Mouse (Mus musculus) MEL (cell line): ENCODE results near the gene Upf2. TPM values are rescaled to one million over a fixed set of nuclear protein-coding genes. Genes with fewer than 3 reads are reported as not detected.

Source experiments
- DNase-seq: peaks from one replicate; pipeline ENCODE4 v3.0.0; 2011; ENCODE audit warnings: low read depth, low spot score
- H3K27ac ChIP-seq: 2 replicates; pipeline ENCODE4 v1.5.1; 2012; ENCODE audit warnings: low read depth, mild to moderate bottlenecking, control low read depth, low read length, moderate library complexity; ENCODE audit not compliant: control insufficient read depth
- H3K27me3 ChIP-seq, 2 experiments: fragments of 150-350 bp in 1 of 2; sonication (generic) in 1 of 2; 2 replicates each; pipeline ENCODE4 v1.6.1; 2012; ENCODE audit warnings: low read length in 2 of 2, mild to moderate bottlenecking in 2 of 2, improper control_type of control experiment in 1 of 2, moderate library complexity in 1 of 2; ENCODE audit not compliant: insufficient read depth in 2 of 2, control insufficient read depth in 1 of 2
- H3K36me3 ChIP-seq, 2 experiments: 2 replicates each; pipeline ENCODE4 v1.6.1; 2012 to 2014; ENCODE audit warnings: low read length in 2 of 2, improper control_type of control experiment in 1 of 2, inconsistent platforms in 1 of 2, mild to moderate bottlenecking in 1 of 2; ENCODE audit not compliant: insufficient read depth in 2 of 2, control insufficient read depth in 1 of 2
- H3K4me1 ChIP-seq, 2 experiments: fragments of 150-350 bp in 1 of 2; sonication (generic) in 1 of 2; 2 replicates each; pipeline ENCODE4 v1.6.1; 2012; ENCODE audit warnings: low read length in 2 of 2, improper control_type of control experiment in 1 of 2, mild to moderate bottlenecking in 1 of 2; ENCODE audit not compliant: insufficient read depth in 2 of 2, control insufficient read depth in 1 of 2
- H3K4me3 ChIP-seq, 2 experiments: fragments of 150-350 bp in 1 of 2; sonication (generic) in 1 of 2; 2 replicates each; pipeline ENCODE4 v1.5.1; 2012; ENCODE audit warnings: low read depth in 2 of 2, low read length in 2 of 2, mild to moderate bottlenecking in 2 of 2, moderate library complexity in 2 of 2, control low read depth in 1 of 2, improper control_type of control experiment in 1 of 2; ENCODE audit not compliant: control insufficient read depth in 1 of 2, insufficient read depth in 1 of 2
- H3K79me2 ChIP-seq: 2 replicates; pipeline ENCODE4 v1.6.1; 2012; ENCODE audit warnings: mild to moderate bottlenecking, low read length, moderate library complexity; ENCODE audit not compliant: control insufficient read depth, poor library complexity, insufficient read depth
- H3K9ac ChIP-seq: 2 replicates; pipeline ENCODE4 v1.6.1; 2012; ENCODE audit warnings: low read depth, mild to moderate bottlenecking, control low read depth, low read length, moderate library complexity; ENCODE audit not compliant: control insufficient read depth, poor library complexity, severe bottlenecking
- H3K9me3 ChIP-seq: fragments of 150-350 bp; sonication (generic); replicated peaks from 2 replicates; pipeline ENCODE4 v1.6.1; 2012; ENCODE audit warnings: mild to moderate bottlenecking, low read length, improper control_type of control experiment, moderate library complexity; ENCODE audit not compliant: insufficient read depth
- BHLHE40 ChIP-seq: IDR thresholded peaks from 2 replicates; pipeline ENCODE4 v1.6.1; 2012; ENCODE audit warnings: low read depth, mild to moderate bottlenecking, inconsistent platforms, low read length, improper control_type of control experiment, borderline replicate concordance
- CHD2 ChIP-seq: IDR thresholded peaks from 2 replicates; pipeline ENCODE4 v1.6.1; 2011; ENCODE audit warnings: low read length, improper control_type of control experiment
- CTCF ChIP-seq, 3 experiments: IDR thresholded peaks in 2 of 3; conservative IDR thresholded peaks in 1 of 3; 2 replicates each; pipeline ENCODE4 v1.5.1; 2011 to 2012; ENCODE audit warnings: low read length in 3 of 3, low read depth in 2 of 3, mild to moderate bottlenecking in 2 of 3, improper control_type of control experiment in 1 of 3, inconsistent platforms in 1 of 3, mixed read lengths in 1 of 3, moderate library complexity in 1 of 3; ENCODE audit not compliant: control insufficient read depth in 1 of 3, insufficient read depth in 1 of 3, poor library complexity in 1 of 3, severe bottlenecking in 1 of 3
- E2F4 ChIP-seq: IDR thresholded peaks from 2 replicates; pipeline ENCODE4 v1.6.1; 2011; ENCODE audit warnings: low read depth, low read length, improper control_type of control experiment, borderline replicate concordance
- GABPA ChIP-seq: IDR thresholded peaks from 2 replicates; pipeline ENCODE4 v1.6.1; 2012; ENCODE audit warnings: low read depth, mild to moderate bottlenecking, inconsistent platforms, low read length, improper control_type of control experiment, moderate library complexity
- GATA1 ChIP-seq: IDR thresholded peaks from 2 replicates; pipeline ENCODE4 v1.6.1; 2011; ENCODE audit warnings: low read depth, low read length, improper control_type of control experiment
- HCFC1 ChIP-seq: IDR thresholded peaks from 2 replicates; pipeline ENCODE4 v1.6.1; 2012; ENCODE audit warnings: low read depth, mild to moderate bottlenecking, inconsistent platforms, low read length, improper control_type of control experiment, moderate library complexity
- JUND ChIP-seq: IDR thresholded peaks from 2 replicates; pipeline ENCODE4 v1.6.1; 2011; ENCODE audit warnings: low read depth, mild to moderate bottlenecking, improper control_type of control experiment, low read length
- MAX ChIP-seq: IDR thresholded peaks from 2 replicates; pipeline ENCODE4 v1.6.1; 2011; ENCODE audit warnings: low read length, improper control_type of control experiment
- MEF2A ChIP-seq: IDR thresholded peaks from 2 replicates; pipeline ENCODE4 v1.6.1; 2014; ENCODE audit warnings: low read depth, mild to moderate bottlenecking, inconsistent platforms, low read length, improper control_type of control experiment; ENCODE audit not compliant: poor library complexity, insufficient replicate concordance, severe bottlenecking; ENCODE audit errors: extremely low read depth
- MYB ChIP-seq: IDR thresholded peaks from 2 replicates; pipeline ENCODE4 v1.6.1; 2011; ENCODE audit warnings: mild to moderate bottlenecking, low read depth, low read length, improper control_type of control experiment
- NELFE ChIP-seq: IDR thresholded peaks from 2 replicates; pipeline ENCODE4 v1.6.1; 2011; ENCODE audit warnings: low read depth, low read length, improper control_type of control experiment
- POLR2A ChIP-seq, 2 experiments: IDR thresholded peaks; 2 replicates each; pipeline ENCODE4 v1.6.1; 2011 to 2012; ENCODE audit warnings: low read length in 2 of 2, mild to moderate bottlenecking in 2 of 2, control low read depth in 1 of 2, improper control_type of control experiment in 1 of 2, low read depth in 1 of 2, moderate library complexity in 1 of 2; ENCODE audit not compliant: control insufficient read depth in 1 of 2, insufficient read depth in 1 of 2, poor library complexity in 1 of 2
- RCOR1 ChIP-seq: IDR thresholded peaks from 2 replicates; pipeline ENCODE4 v1.6.1; 2012; ENCODE audit warnings: low read depth, mild to moderate bottlenecking, inconsistent platforms, low read length, improper control_type of control experiment
- SIN3A ChIP-seq: IDR thresholded peaks from 2 replicates; pipeline ENCODE4 v1.6.1; 2012; ENCODE audit warnings: low read length, improper control_type of control experiment, inconsistent platforms
- SMC3 ChIP-seq: IDR thresholded peaks from 2 replicates; pipeline ENCODE4 v1.6.1; 2011; ENCODE audit warnings: low read depth, low read length, improper control_type of control experiment
- TBP ChIP-seq: IDR thresholded peaks from 2 replicates; pipeline ENCODE4 v1.8.0; 2011; ENCODE audit warnings: low read depth, low read length, improper control_type of control experiment
- TCF12 ChIP-seq: IDR thresholded peaks from 2 replicates; pipeline ENCODE4 v1.6.1; 2014; ENCODE audit warnings: low read depth, mild to moderate bottlenecking, inconsistent platforms, low read length, improper control_type of control experiment, moderate library complexity
- UBTF ChIP-seq: IDR thresholded peaks from 2 replicates; pipeline ENCODE4 v1.6.1; 2012; ENCODE audit warnings: low read depth, mild to moderate bottlenecking, inconsistent platforms, low read length, improper control_type of control experiment, moderate library complexity, borderline replicate concordance; ENCODE audit not compliant: insufficient read depth
- USF2 ChIP-seq, 2 experiments: IDR thresholded peaks; 2 replicates each; pipeline ENCODE4 v1.6.1; 2011 to 2012; ENCODE audit warnings: improper control_type of control experiment in 2 of 2, low read length in 2 of 2, borderline replicate concordance in 1 of 2, inconsistent platforms in 1 of 2, low read depth in 1 of 2, mild to moderate bottlenecking in 1 of 2; ENCODE audit not compliant: insufficient read depth in 1 of 2
- ZKSCAN1 ChIP-seq: IDR thresholded peaks from 2 replicates; pipeline ENCODE4 v1.6.1; 2012; ENCODE audit warnings: low read depth, mild to moderate bottlenecking, inconsistent platforms, low read length, improper control_type of control experiment, moderate library complexity
- ZNF384 ChIP-seq: IDR thresholded peaks from 2 replicates; pipeline ENCODE4 v1.6.1; 2012; ENCODE audit warnings: low read depth, mild to moderate bottlenecking, inconsistent platforms, low read length, improper control_type of control experiment
- polyA plus RNA-seq, 2 experiments: library from polyadenylated mRNA; stranded (reverse) in 1 of 2; unstranded in 1 of 2; fragments of >175 nt in 1 of 2; fragments of >200 nt in 1 of 2; gene quantifications; 2 replicates each; pipeline versions ENCODE4 v1.2.1 to v1.2.4; 2012; ENCODE audit warnings: low replicate concordance in 2 of 2, low read depth in 1 of 2; ENCODE audit not compliant: insufficient read length in 2 of 2, insufficient read depth in 1 of 2, missing spikeins in 1 of 2
- total RNA-seq: library from RNA; depleted of rRNA; stranded (reverse); fragments of 300-350 nt; gene quantifications from 2 replicates; pipeline ENCODE4 v1.2.3, GENCODE M21; 2012

Upf2 gene
- total and polyA plus RNA-seq, 3 experiments = 15.3 to 30.9 TPM; not detected in 1

GRCm38 (mm10) chr2:5911282-5911965 lies 39.8 kb upstream of the Upf2 start:
- TF ChIP-seq USF2 (IDR thresholded peaks at IDR 0.05; ENCODE audit: borderline replicate concordance in 1 of 2, insufficient read depth in 1 of 2, low read depth in 1 of 2, low read length in 2 of 2) = no peak
- TF ChIP-seq TBP = no peak
- TF ChIP-seq GATA1 = no peak
- no peak for TF ChIP-seq GABPA
- TF ChIP-seq CHD2 = no peak
- no peak for TF ChIP-seq UBTF
- TF ChIP-seq SIN3A = no peak
- no peak for TF ChIP-seq ZNF384
- no peaks in the 10 kb centered on the region for H3K4me1 ChIP-seq
- no peaks in the 10 kb centered on the region for H3K9me3 ChIP-seq
- no peak for DNase-seq
- no peaks in the 10 kb centered on the region for H3K79me2 ChIP-seq
- H3K9ac ChIP-seq = no peak overlapping the region
- no peak overlapping the region for H3K4me3 ChIP-seq
- H3K27me3 ChIP-seq = no peaks in the 10 kb centered on the region
- no peak overlapping the region for H3K27ac ChIP-seq
- H3K36me3 ChIP-seq = no peaks in the 10 kb centered on the region

- Histone ChIP-seq H3K27ac (no peak overlapping the region), H3K9me3 (no peaks in the 10 kb centered on the region), H3K27me3 (no peaks in the 10 kb centered on the region), H3K79me2 (no peaks in the 10 kb centered on the region), H3K4me1 (no peaks in the 10 kb centered on the region), H3K9ac (no peak overlapping the region), H3K4me3 (no peak overlapping the region), H3K36me3 (no peaks in the 10 kb centered on the region)
- TF ChIP-seq TBP (no peak), NELFE (no peak), MEF2A (no peak), SIN3A (no peak), HCFC1 (no peak), POLR2A (IDR thresholded peaks at IDR 0.05; ENCODE audit: control insufficient read depth in 1 of 2, insufficient read depth in 1 of 2, low read depth in 1 of 2, low read length in 2 of 2, poor library complexity in 1 of 2) (no peak)
- peak; percentile 48 for DNase-seq
Measured at GRCm38 (mm10) chr2:5922823-5923222, 28.4 kb upstream of the Upf2 start.

- Histone ChIP-seq H3K4me1 (no peaks in the 10 kb centered on the region), H3K36me3 (no peaks in the 10 kb centered on the region), H3K4me3 (no peak overlapping the region), H3K9me3 (no peaks in the 10 kb centered on the region), H3K27ac (no peak overlapping the region), H3K27me3 (no peaks in the 10 kb centered on the region), H3K9ac (no peak overlapping the region), H3K79me2 (no peaks in the 10 kb centered on the region)
- DNase-seq = no peak
- TF ChIP-seq UBTF = no peak
- TF ChIP-seq BHLHE40 = no peak
- TF ChIP-seq TCF12 = no peak
- TF ChIP-seq GABPA = no peak
- no peak for TF ChIP-seq CTCF (IDR thresholded peaks at IDR 0.05 in 2 of 3, conservative IDR thresholded peaks at IDR 0.05 in 1 of 3; ENCODE audit: control insufficient read depth in 1 of 3, insufficient read depth in 1 of 3, low read depth in 2 of 3, low read length in 3 of 3, poor library complexity in 1 of 3, severe bottlenecking in 1 of 3)
- no peak for TF ChIP-seq JUND
- no peak for TF ChIP-seq MAX
- TF ChIP-seq SMC3 = no peak
- TF ChIP-seq ZKSCAN1 = no peak
- no peak for TF ChIP-seq TBP
- no peak for TF ChIP-seq MYB
- no peak for TF ChIP-seq E2F4
- TF ChIP-seq RCOR1 = no peak
- TF ChIP-seq POLR2A (IDR thresholded peaks at IDR 0.05; ENCODE audit: control insufficient read depth in 1 of 2, insufficient read depth in 1 of 2, low read depth in 1 of 2, low read length in 2 of 2, poor library complexity in 1 of 2) = no peak
- TF ChIP-seq SIN3A = no peak
Measured at GRCm38 (mm10) chr2:5923786-5924185, 27.5 kb upstream of the Upf2 start.
